Mouse (Mus musculus) lung, postnatal 0 days (tissue): ENCODE data around the gene Dpep3. TPM values are rescaled to one million over a fixed set of nuclear protein-coding genes. Genes with fewer than 3 reads are reported as not detected.
A peak's percentile ranks its signal among the peaks of the same experiment; 100 is the strongest.

Experiments
- ATAC-seq: fragments of 200-750 bp; cut with Nextera tagmentation; 2 replicates; pipeline ENCODE4 v1.8.0; 2017; ENCODE audit warnings: moderate library complexity
- DNase-seq: peaks from one replicate; pipeline ENCODE4 v3.0.0-alpha.2; 2016; ENCODE audit warnings: low spot score
- H3K27ac ChIP-seq: fragments of 300-500 bp; sonication (generic); 2 replicates; pipeline ENCODE4 v1.5.1; 2014; ENCODE audit warnings: antibody characterized with exemption, mild to moderate bottlenecking, low read length, mixed read lengths
- H3K27me3 ChIP-seq: fragments of 300-500 bp; sonication (generic); replicated peaks from 2 replicates; pipeline ENCODE4 v1.6.1; 2014; ENCODE audit warnings: low read length, mixed read lengths; ENCODE audit not compliant: insufficient read depth
- H3K36me3 ChIP-seq: fragments of 300-500 bp; sonication (generic); 2 replicates; pipeline ENCODE4 v1.6.1; 2014; ENCODE audit warnings: low read length, mixed read lengths; ENCODE audit not compliant: insufficient read depth
- H3K4me1 ChIP-seq: fragments of 300-500 bp; sonication (generic); 2 replicates; pipeline ENCODE4 v1.6.1; 2014; ENCODE audit warnings: antibody characterized with exemption, low read depth, low read length, mixed read lengths; ENCODE audit not compliant: insufficient read depth
- H3K4me2 ChIP-seq: fragments of 300-500 bp; sonication (generic); replicated peaks from 2 replicates; pipeline ENCODE4 v1.6.1; 2014; ENCODE audit warnings: low read depth, mild to moderate bottlenecking, low read length, moderate library complexity, mixed read lengths
- H3K4me3 ChIP-seq: fragments of 300-500 bp; sonication (generic); 2 replicates; pipeline ENCODE4 v1.5.1; 2014; ENCODE audit warnings: low read depth, low read length
- H3K9ac ChIP-seq: fragments of 300-500 bp; sonication (generic); replicated peaks from 2 replicates; pipeline ENCODE4 v1.6.1; 2014; ENCODE audit warnings: low read depth, mild to moderate bottlenecking
- H3K9me3 ChIP-seq: fragments of 300-500 bp; sonication (generic); 2 replicates; pipeline ENCODE4 v1.6.1; 2016; ENCODE audit warnings: low read length, mixed read lengths
- CTCF ChIP-seq: IDR thresholded peaks from 2 replicates; pipeline ENCODE4 v1.5.1; 2016; ENCODE audit warnings: antibody characterized with exemption, mild to moderate bottlenecking
- EP300 ChIP-seq: IDR thresholded peaks from 2 replicates; pipeline ENCODE4 v1.6.1; 2016; ENCODE audit warnings: antibody characterized with exemption, mild to moderate bottlenecking, control low read depth
- WGBS: fragments of 180-500 bp; shearing (Covaris S2); extraction: QIAGEN DNeasy Blood & Tissue Kit; methylation state at CpG from one replicate; pipeline ENCODE4 v1.1.7; 2014; 5-methylcytosine and 5-hydroxymethylcytosine counted together
- polyA plus RNA-seq: library from polyadenylated mRNA; unstranded; fragments of >200 nt; fragmentation: Nextera tagmentation; extraction: Ambion mirVana; gene quantifications from 2 replicates; pipeline ENCODE4 v1.2.1, GENCODE M21; 2015

Gene Dpep3
- polyA plus RNA-seq, 1 experiment from 2014 or later = not detected

DNA sequence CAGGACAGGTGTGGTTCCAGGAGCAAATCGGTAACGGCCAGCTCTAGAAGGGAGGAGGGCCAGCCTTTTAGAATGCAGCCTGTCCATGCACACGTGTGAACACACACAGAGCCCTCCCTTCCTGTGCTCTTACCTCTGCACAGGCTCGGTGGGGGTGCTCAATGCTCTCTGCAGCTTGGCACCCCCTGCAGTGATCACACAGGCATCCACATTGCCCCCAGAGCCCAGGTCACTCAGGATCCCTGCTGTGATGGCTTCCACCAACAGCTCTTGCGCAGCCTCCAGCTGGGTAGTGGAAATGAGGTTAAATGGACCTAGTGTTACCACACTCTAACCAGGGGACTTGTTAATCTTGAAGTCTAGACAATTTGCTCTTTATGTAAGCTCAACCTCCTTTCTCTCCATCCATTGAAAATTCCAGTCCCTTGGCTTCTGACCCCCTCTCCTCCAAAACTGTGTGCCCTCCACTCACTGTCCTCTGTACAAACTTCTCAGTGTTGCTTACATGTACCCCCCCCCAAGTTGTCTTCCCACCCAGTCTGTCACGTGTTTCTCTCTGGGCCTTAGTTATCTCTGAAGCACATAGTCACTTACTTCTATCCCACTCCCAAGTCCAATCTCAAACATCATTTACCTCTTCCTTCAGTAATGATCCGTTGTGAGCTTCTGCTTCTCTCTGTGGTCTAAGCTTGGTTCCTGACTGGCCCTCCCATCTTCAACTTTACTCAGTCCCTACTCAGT is 43.2 kb downstream of the Dpep3 start:
- Histone ChIP-seq H3K4me2 (peak overlapping the region; percentile 91; the same call in 1 of the 2 replicates), H3K4me3 (peak overlapping the region; percentile 88), H3K27me3 (no peaks in the 10 kb centered on the region), H3K9ac (0 out of 2 replicates have a peak overlapping the region, but pooled peaks have one; percentile 71), H3K27ac (no peak overlapping the region), H3K4me1 (peaks cover 5% of the 10 kb centered on the region; the same call in 1 of the 2 replicates), H3K9me3 (no peaks in the 10 kb centered on the region), H3K36me3 (0 out of 2 replicates have a peak, but pooled peaks cover 4% of the 10 kb centered on the region)
- DNase-seq = no peak
- ATAC-seq = no peak
- WGBS = 24% methylated on average over 7 of the region's 7 CpGs
- TF ChIP-seq CTCF (no peak), EP300 (no peak)

DNA sequence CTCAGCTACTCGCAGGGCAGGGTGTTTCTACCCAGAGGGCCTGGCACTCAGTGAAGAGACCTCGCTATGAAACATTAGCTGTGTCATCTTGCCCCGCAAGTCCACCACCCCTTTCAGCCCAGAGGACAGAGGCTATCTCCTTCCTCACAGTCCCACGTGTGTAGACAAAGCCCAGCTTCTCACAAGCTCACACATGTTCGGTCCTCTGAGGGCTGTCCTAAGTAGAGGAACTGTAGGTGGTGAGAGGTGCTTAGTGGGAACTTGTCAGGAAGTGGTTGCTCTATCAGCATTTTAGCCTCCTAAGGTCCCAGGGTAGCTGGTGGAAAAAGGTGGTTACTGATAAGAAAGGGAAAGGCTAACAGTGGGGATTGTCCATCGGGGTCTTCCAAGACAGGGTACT is 44.1 kb downstream of the Dpep3 start:
- ATAC-seq = no peak
- no peak overlapping the region for H3K27ac ChIP-seq
- peaks cover 5% of the 10 kb centered on the region; the same call in 1 of the 2 replicates for H3K4me1 ChIP-seq
- H3K27me3 ChIP-seq = no peaks in the 10 kb centered on the region
- no peak for DNase-seq
- no peak overlapping the region for H3K4me2 ChIP-seq
- H3K36me3 ChIP-seq = peaks cover 8% of the 10 kb centered on the region; the same call in 1 of the 2 replicates
- H3K4me3 ChIP-seq = no peak overlapping the region
- H3K9ac ChIP-seq = no peak overlapping the region
- 68% methylated on average over 6 of the region's 6 CpGs for WGBS
- no peaks in the 10 kb centered on the region for H3K9me3 ChIP-seq
- TF ChIP-seq EP300 (no peak), CTCF (no peak)

DNA sequence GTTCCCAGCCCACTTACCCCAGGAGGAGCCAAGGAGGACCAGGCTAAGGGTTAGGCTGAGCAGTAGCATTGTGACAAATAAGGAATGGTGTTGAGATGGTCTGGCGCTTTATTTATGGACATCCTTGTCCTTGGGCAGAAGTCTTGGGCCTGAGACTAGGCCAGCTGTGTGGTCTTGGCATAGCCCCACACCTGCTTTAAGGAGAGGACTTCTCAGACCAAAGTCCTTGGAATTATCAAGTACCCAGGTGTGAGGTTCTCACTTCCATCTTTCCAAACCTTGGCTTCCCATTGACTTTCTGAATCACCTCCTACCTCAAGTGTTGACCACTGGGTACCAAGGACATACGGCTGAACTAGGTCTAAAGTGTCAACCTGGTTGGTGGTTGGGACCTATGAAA is 45.5 kb downstream of the Dpep3 start, which contains the start of gene Ctrl:
Ctrl (minus strand) TSS at position 101 of the 400 bp plus-strand sequence.
- 92% methylated on average over 2 of the region's 2 CpGs for WGBS
- no peak within 1 kb of the TSS for H3K4me2 ChIP-seq

DNA sequence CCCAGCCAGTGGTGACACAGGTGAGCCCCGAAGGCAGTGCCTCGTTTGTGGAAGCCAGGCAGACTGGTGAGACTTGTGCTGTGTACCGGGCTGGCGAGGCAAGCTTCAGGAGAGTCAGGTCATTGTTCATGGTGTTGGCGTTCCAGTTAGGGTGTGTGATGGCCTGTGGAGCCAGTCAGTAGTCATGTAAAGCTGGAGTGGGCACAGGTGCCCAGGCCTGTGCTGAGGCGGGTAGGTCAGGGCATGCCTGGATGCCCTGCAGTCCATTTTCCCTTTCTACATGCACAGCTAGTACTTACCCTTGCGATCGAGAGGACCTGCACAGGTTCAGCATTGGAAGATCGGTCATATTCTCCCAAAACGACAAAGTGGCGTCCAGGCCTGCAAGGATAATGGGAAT is 46.7 kb downstream of the Dpep3 start:
- peaks cover 10% of the 10 kb centered on the region; the same call in 1 of the 2 replicates for H3K36me3 ChIP-seq
- peaks cover 5% of the 10 kb centered on the region; the same call in 1 of the 2 replicates for H3K4me1 ChIP-seq
- TF ChIP-seq EP300 = no peak
- no peak for TF ChIP-seq CTCF
- WGBS = 88% methylated on average over 11 of the region's 11 CpGs
- ATAC-seq (no peak), DNase-seq (no peak)
- H3K4me3 ChIP-seq = no peak overlapping the region
- H3K4me2 ChIP-seq = no peak overlapping the region
- H3K9me3 ChIP-seq = no peaks in the 10 kb centered on the region
- no peaks in the 10 kb centered on the region for H3K27me3 ChIP-seq
- H3K27ac ChIP-seq = no peak overlapping the region
- H3K9ac ChIP-seq = no peak overlapping the region

More for the DNA sequence above, 45.5 kb downstream of the Dpep3 start, which contains the start of gene Ctrl:
- Histone ChIP-seq H3K36me3 (peaks cover 10% of the 10 kb centered on the region; the same call in 1 of the 2 replicates), H3K9me3 (no peaks in the 10 kb centered on the region), H3K4me3 (no peak within 1 kb of the TSS), H3K9ac (no peak within 1 kb of the TSS), H3K27ac (no peak within 1 kb of the TSS), H3K4me1 (peaks cover 5% of the 10 kb centered on the region; the same call in 1 of the 2 replicates), H3K27me3 (no peaks in the 10 kb centered on the region)
- TF ChIP-seq EP300 = no peak
- TF ChIP-seq CTCF = no peak
- DNase-seq (no peak), ATAC-seq (no peak)

DNA sequence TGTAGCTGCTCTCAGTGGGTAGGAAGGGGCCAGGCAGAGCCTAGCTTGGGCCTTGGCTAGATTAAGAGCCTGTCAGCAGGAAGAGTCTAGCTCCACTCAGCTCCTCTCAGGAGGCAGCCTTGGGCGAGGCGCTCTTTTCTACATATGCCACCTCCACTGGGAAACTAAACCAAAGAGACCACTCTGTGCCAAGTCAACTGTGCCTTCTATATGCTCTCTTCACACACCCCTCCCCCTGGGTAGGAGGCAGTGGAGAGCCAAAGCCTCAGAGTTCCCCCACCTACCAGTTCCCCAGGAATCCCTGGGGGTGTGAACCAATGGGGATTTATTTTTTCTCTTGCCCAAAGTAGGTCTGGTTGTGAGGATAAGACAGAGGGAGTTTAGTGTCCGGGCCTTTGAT is 48.0 kb downstream of the Dpep3 start:
- ATAC-seq (no peak), DNase-seq (no peak)
- H3K4me1 ChIP-seq = no peaks in the 10 kb centered on the region; the same call in 1 of the 2 replicates
- no peak overlapping the region for H3K9ac ChIP-seq
- 90% methylated on average over 3 of the region's 3 CpGs for WGBS
- no peak overlapping the region for H3K4me3 ChIP-seq
- TF ChIP-seq CTCF = no peak
- TF ChIP-seq EP300 = no peak
- no peaks in the 10 kb centered on the region for H3K27me3 ChIP-seq
- H3K9me3 ChIP-seq = no peaks in the 10 kb centered on the region
- no peak overlapping the region for H3K4me2 ChIP-seq
- H3K36me3 ChIP-seq = peaks cover 10% of the 10 kb centered on the region; the same call in 1 of the 2 replicates
- no peak overlapping the region for H3K27ac ChIP-seq

DNA sequence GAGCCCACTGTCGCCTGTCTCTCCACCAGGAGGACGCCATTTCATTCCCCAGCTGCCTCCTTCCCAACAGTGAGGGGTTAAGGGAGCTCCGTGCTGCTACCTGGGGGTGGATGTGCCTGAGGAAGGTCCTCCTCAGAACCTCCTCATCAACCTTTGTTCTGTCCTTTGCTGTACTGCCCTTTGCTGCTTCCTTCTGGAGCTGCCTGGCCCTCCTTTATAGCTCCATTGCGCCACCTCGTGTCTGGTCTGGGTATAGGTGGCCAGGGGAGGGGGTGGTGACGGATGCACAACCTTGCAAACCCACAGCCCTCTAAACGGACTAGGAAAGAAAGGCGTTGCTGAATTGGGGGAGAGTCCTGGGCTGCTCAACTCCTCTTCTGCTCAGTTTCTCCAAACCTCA is 48.6 kb downstream of the Dpep3 start:
- Histone ChIP-seq H3K27me3 (no peaks in the 10 kb centered on the region), H3K4me1 (no peaks in the 10 kb centered on the region), H3K4me2 (no peak overlapping the region), H3K9ac (no peak overlapping the region), H3K9me3 (no peaks in the 10 kb centered on the region), H3K27ac (no peak overlapping the region), H3K36me3 (peaks cover 10% of the 10 kb centered on the region; the same call in 1 of the 2 replicates), H3K4me3 (no peak overlapping the region)
- TF ChIP-seq CTCF (peak; percentile 96), EP300 (no peak)
- 19% methylated on average over 8 of the region's 8 CpGs for WGBS
- ATAC-seq = peak; percentile 64; the same call in 1 of the 2 replicates
- DNase-seq = peak; percentile 75
